Mouse (Mus musculus): ENCODE data around the gene Adgrg7. TPM values are rescaled to one million over a fixed set of nuclear protein-coding genes. Genes with fewer than 3 reads are reported as not detected.
A peak's percentile ranks its signal among the peaks of the same experiment; 100 is the strongest.

Gene Adgrg7
- polyA plus RNA-seq, 1 experiment from 2014 or later = 0.08 TPM

DNA sequence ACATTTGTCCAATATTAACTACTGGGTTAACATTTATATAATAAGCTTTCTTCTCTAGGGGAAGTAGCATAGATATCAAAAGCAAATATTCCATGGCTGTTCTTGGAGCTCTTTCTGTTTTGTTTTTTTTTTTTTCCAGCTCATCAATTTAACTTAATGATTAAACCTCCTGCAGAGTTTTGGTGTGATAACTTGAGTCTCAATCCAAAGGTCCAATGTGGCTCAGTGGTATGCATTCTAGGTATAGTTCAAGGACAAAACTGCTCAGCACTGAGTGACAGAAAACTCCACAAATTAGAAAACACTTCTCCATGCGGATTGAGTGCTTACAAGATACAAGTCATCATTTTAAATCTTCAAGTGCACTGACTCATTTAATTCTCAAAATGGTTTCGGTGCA lies 9.7 kb downstream of the Adgrg7 start:
- 60% methylated on average over 2 of the region's 2 CpGs for WGBS (ENCODE audit: insufficient replicate concordance)
- no peak overlapping the region for H3K4me3 ChIP-seq (replicated peaks)
- no peak overlapping the region for H3K9ac ChIP-seq
- H3K4me2 ChIP-seq = no peak overlapping the region
- no peak overlapping the region for H3K27ac ChIP-seq
- no peaks in the 10 kb centered on the region for H3K36me3 ChIP-seq
- DNase-seq (no peak), ATAC-seq (ENCODE audit: low read depth) (no peak)
- H3K4me1 ChIP-seq (replicated peaks) = no peaks in the 10 kb centered on the region
- no peaks in the 10 kb centered on the region for H3K27me3 ChIP-seq
- no peaks in the 10 kb centered on the region for H3K9me3 ChIP-seq (replicated peaks)

- DNase-seq (peak; percentile 16), ATAC-seq (ENCODE audit: low read depth) (no peak)
- Histone ChIP-seq H3K4me2 (no peak overlapping the region), H3K27ac (no peak overlapping the region), H3K27me3 (no peaks in the 10 kb centered on the region), H3K9me3 (replicated peaks) (no peaks in the 10 kb centered on the region), H3K4me3 (replicated peaks) (no peak overlapping the region), H3K4me1 (replicated peaks) (peaks cover 4% of the 10 kb centered on the region; the same call in 1 of the 2 replicates), H3K9ac (no peak overlapping the region), H3K36me3 (no peaks in the 10 kb centered on the region)
- WGBS (ENCODE audit: insufficient replicate concordance) = 33% methylated on average over 10 of the region's 10 CpGs
These were observed 24.2 kb downstream of the Adgrg7 start for GRCm38 (mm10) chr16:56771163-56772105.

DNA sequence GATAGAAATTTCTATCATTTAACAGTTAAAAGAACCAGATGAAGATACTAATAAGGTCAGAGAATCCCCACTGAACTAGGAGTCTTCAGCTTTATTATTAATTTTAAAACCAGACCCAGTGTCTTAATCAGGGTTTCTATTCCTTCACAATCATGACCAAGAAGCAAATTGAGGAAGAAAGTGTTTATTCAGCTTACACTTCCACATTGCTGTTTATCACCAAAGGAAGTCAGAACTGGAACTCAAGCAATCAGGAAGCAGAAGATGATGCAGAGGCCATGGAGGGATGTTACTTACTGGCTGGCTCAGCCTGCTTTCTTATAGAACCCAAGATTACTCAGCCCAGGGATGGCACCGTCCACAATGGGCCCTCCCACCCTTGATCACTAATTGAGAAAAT lies 66.6 kb downstream of the Adgrg7 start:
- no peaks in the 10 kb centered on the region for H3K4me1 ChIP-seq (replicated peaks)
- H3K9me3 ChIP-seq (replicated peaks) = no peaks in the 10 kb centered on the region
- ATAC-seq (ENCODE audit: low read depth) = no peak
- H3K27ac ChIP-seq = no peak overlapping the region
- no peak overlapping the region for H3K4me3 ChIP-seq (replicated peaks)
- no peak for DNase-seq
- H3K27me3 ChIP-seq = no peaks in the 10 kb centered on the region
- no peaks in the 10 kb centered on the region for H3K36me3 ChIP-seq
- no peak overlapping the region for H3K9ac ChIP-seq
- no peak overlapping the region for H3K4me2 ChIP-seq
- 21% methylated on average over 1 of the region's 1 CpGs for WGBS (ENCODE audit: insufficient replicate concordance)

GRCm38 (mm10) chr16:56724927-56725326 lies 70.7 kb downstream of the Adgrg7 start:
- Histone ChIP-seq H3K9me3 (replicated peaks) (no peaks in the 10 kb centered on the region), H3K4me3 (replicated peaks) (no peak overlapping the region), H3K27ac (no peak overlapping the region), H3K4me2 (no peak overlapping the region), H3K9ac (no peak overlapping the region), H3K36me3 (no peaks in the 10 kb centered on the region), H3K4me1 (replicated peaks) (peaks cover 21% of the 10 kb centered on the region), H3K27me3 (no peaks in the 10 kb centered on the region)
- 73% methylated on average over 10 of the region's 10 CpGs for WGBS (ENCODE audit: insufficient replicate concordance)
- no peak for DNase-seq
- ATAC-seq (ENCODE audit: low read depth) = no peak

DNA sequence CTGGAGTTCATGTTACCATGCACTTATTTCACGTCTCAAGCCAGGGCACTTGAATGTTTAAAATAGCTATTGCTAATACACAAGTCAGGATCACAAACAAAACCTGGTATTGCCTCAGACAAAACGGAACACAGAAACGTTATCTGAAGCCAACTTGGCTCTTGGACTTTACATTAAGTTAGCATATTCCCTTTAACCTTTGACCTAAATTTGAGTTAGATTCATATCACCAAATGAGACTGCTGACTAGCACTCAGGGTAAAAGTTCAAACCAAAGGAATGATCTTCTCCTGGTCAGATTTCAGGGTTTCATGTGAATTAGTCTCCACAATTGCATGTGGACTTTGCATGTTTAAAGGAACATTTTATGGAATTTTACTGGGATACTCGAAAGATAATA lies 73.3 kb downstream of the Adgrg7 start:
- ATAC-seq (ENCODE audit: low read depth) = no peak
- no peak overlapping the region for H3K4me3 ChIP-seq (replicated peaks)
- H3K36me3 ChIP-seq = no peaks in the 10 kb centered on the region
- H3K4me2 ChIP-seq = no peak overlapping the region
- H3K9me3 ChIP-seq (replicated peaks) = no peaks in the 10 kb centered on the region
- 52% methylated on average over 4 of the region's 4 CpGs for WGBS (ENCODE audit: insufficient replicate concordance)
- no peaks in the 10 kb centered on the region for H3K27me3 ChIP-seq
- H3K9ac ChIP-seq = no peak overlapping the region
- H3K27ac ChIP-seq = no peak overlapping the region
- DNase-seq = no peak
- peaks cover 39% of the 10 kb centered on the region for H3K4me1 ChIP-seq (replicated peaks)

GRCm38 (mm10) chr16:56719031-56719430 lies 76.6 kb downstream of the Adgrg7 start:
- Histone ChIP-seq H3K27ac (peak overlapping the region; percentile 98), H3K27me3 (no peaks in the 10 kb centered on the region), H3K36me3 (no peaks in the 10 kb centered on the region), H3K4me1 (replicated peaks) (peaks cover 58% of the 10 kb centered on the region), H3K9me3 (replicated peaks) (no peaks in the 10 kb centered on the region), H3K9ac (no peak overlapping the region), H3K4me2 (peak overlapping the region; percentile 45), H3K4me3 (replicated peaks) (no peak overlapping the region)
- ATAC-seq (ENCODE audit: low read depth) = peak; percentile 71
- DNase-seq = peak; percentile 50

DNA sequence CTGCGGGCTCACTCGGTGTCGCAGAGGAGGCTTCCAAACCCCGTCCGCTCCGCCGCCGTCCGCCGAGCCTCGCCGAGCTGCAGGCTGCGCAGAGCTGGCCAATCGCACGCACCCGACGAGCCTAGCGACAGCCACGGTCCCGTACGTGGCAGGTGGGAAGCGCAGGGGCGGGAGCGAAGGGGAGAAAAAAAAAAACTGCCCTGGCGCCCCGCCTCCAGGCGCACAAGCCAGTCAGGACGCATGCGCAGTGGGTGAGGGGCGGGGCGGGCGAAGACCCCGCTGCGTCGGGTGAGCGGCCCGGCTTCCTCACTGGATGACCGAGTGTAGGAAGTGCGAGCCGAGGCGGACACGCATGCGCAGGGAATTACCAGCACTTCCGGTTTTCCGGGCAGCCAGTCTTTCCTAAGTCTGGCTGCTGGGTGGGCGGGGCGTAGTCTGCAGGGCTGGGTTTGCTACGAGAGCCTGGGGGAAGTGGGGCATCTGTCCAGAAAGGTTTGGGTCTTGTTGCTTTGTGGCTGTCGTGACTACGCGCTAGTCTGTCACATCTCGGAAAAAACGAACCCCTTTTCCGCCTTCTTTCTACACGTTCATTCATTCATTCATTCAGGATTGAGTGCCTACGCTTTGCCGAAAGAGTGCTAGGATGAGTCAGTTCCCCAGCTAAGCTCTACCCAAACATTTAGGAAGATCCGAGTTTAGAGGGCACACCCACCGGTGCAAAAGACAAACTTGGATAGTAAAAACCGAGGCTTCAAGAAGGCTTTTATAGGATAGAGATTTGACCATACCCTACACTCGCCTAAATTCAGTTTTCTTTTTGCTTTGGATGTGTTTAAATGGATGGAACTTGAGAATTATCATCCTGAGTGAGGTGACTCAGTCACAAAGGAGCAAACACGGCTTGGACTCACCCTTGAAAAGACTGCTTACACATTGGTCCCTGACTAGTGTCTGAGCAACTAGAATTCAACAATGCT lies 78.1 kb downstream of the Adgrg7 start, which contains the start of gene Tfg:
Tfg (minus strand) TSS at position 227 of the 977 bp plus-strand sequence.
- Histone ChIP-seq H3K27me3 (no peaks in the 10 kb centered on the region), H3K9me3 (replicated peaks) (no peaks in the 10 kb centered on the region), H3K36me3 (peaks cover 4% of the 10 kb centered on the region), H3K9ac (peak within 1 kb of the TSS; percentile 94), H3K27ac (peak within 1 kb of the TSS; percentile 98), H3K4me2 (peak within 1 kb of the TSS; percentile 84), H3K4me1 (replicated peaks) (peaks cover 57% of the 10 kb centered on the region), H3K4me3 (replicated peaks) (peak within 1 kb of the TSS; percentile 89)
- WGBS (ENCODE audit: insufficient replicate concordance) = under 1% methylated on average over 62 of the region's 62 CpGs
- ATAC-seq (ENCODE audit: low read depth) (peak; percentile 91), DNase-seq (peak; percentile 99)

DNA sequence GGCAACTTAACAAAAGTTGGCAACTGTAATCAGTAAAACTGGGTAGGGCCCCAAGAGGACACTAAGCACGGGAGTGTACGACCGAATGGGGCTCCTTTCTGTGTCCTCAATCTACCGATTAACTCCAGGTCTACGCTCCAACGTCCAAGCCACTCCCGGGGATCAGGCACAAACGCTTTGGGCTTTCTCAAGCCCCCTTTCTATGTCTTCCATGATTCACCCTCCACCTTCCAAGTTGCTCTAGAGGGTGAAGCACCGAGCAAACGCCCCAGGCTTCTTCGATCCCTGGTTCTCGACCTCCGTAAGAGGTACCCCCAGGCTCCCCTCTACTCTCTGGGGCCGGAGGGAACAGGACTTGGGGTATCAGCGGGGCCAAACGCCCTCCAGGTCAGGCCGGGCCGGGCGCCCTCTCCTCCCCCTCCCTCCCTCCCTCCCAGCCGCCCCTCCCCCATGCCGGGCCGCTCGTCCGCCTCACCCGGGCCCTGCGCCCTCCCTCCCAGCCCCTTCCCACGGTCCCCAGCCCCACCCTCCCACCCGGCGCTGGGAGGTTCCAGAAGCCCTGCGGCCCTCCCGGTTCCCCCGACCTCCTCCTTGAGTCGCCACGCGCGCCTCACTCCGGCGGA lies 79.0 kb downstream of the Adgrg7 start:
- H3K4me1 ChIP-seq (replicated peaks) = peaks cover 49% of the 10 kb centered on the region
- H3K9me3 ChIP-seq (replicated peaks) = no peaks in the 10 kb centered on the region
- under 1% methylated on average over 27 of the region's 38 CpGs for WGBS (ENCODE audit: insufficient replicate concordance)
- peak; percentile 32 for DNase-seq
- peak; percentile 44 for ATAC-seq (ENCODE audit: low read depth)
- H3K27me3 ChIP-seq = no peaks in the 10 kb centered on the region
- H3K27ac ChIP-seq = peak overlapping the region; percentile 98
- peak overlapping the region; percentile 89 for H3K4me3 ChIP-seq (replicated peaks)
- H3K9ac ChIP-seq = peak overlapping the region; percentile 94
- H3K4me2 ChIP-seq = peak overlapping the region; percentile 84
- H3K36me3 ChIP-seq = peaks cover 11% of the 10 kb centered on the region

- Histone ChIP-seq H3K4me1 (replicated peaks) (peaks cover 43% of the 10 kb centered on the region), H3K4me3 (replicated peaks) (peak overlapping the region; percentile 89), H3K36me3 (peaks cover 22% of the 10 kb centered on the region), H3K27ac (peak overlapping the region; percentile 98), H3K4me2 (peak overlapping the region; percentile 84), H3K27me3 (no peaks in the 10 kb centered on the region), H3K9ac (peak overlapping the region; percentile 94), H3K9me3 (replicated peaks) (no peaks in the 10 kb centered on the region)
- WGBS (ENCODE audit: insufficient replicate concordance) = 23% methylated on average over 3 of the region's 3 CpGs
- DNase-seq (no peak), ATAC-seq (ENCODE audit: low read depth) (no peak)
These were observed 80.0 kb downstream of the Adgrg7 start for GRCm38 (mm10) chr16:56715608-56716007.

DNA sequence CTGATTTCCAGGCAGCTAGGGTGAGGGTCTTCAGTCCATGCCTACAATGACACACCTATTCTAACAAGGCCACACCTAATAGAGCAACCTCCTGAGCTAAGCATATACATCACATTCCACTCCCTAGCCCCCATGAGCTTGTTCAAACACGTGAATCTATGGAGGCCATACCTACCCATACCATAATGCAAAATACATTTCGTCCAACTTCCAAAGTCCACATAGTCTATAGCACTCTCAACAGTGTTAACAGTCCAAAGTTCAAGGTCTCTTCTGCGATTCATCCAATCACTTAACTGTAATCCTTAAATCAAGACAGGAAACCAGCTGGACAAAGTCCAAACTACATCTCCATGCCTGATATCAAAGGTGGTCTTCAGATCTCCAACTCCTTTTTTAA lies 85.6 kb downstream of the Adgrg7 start:
- H3K4me2 ChIP-seq = no peak overlapping the region
- no peak overlapping the region for H3K27ac ChIP-seq
- WGBS (ENCODE audit: insufficient replicate concordance) = 73% methylated on average over 3 of the region's 3 CpGs
- DNase-seq (no peak), ATAC-seq (ENCODE audit: low read depth) (no peak)
- H3K4me3 ChIP-seq (replicated peaks) = no peak overlapping the region
- H3K9ac ChIP-seq = no peak overlapping the region
- H3K4me1 ChIP-seq (replicated peaks) = peaks cover 8% of the 10 kb centered on the region
- no peaks in the 10 kb centered on the region for H3K27me3 ChIP-seq
- peaks cover 61% of the 10 kb centered on the region for H3K36me3 ChIP-seq
- H3K9me3 ChIP-seq (replicated peaks) = no peaks in the 10 kb centered on the region

- peaks cover 63% of the 10 kb centered on the region for H3K36me3 ChIP-seq
- no peak for ATAC-seq (ENCODE audit: low read depth)
These were observed 89.9 kb downstream of the Adgrg7 start for GRCm38 (mm10) chr16:56705731-56706130.

More at GRCm38 (mm10) chr16:56705731-56706130, 89.9 kb downstream of the Adgrg7 start:
- no peaks in the 10 kb centered on the region for H3K9me3 ChIP-seq (replicated peaks)
- DNase-seq = no peak
- H3K4me2 ChIP-seq = no peak overlapping the region
- no peak overlapping the region for H3K27ac ChIP-seq
- H3K9ac ChIP-seq = no peak overlapping the region
- 72% methylated on average over 3 of the region's 3 CpGs for WGBS (ENCODE audit: insufficient replicate concordance)
- no peaks in the 10 kb centered on the region for H3K27me3 ChIP-seq
- H3K4me3 ChIP-seq (replicated peaks) = no peak overlapping the region
- 0 out of 2 replicates have a peak, but pooled peaks cover 3% of the 10 kb centered on the region for H3K4me1 ChIP-seq (replicated peaks)

Data from liver, embryonic 13.5 days (tissue).